Mouse (Mus musculus) adrenal gland, postnatal 36 days (tissue): Measurements from ENCODE around the gene Spata45. TPM values are rescaled to one million over a fixed set of nuclear protein-coding genes. Genes with fewer than 3 reads are reported as not detected.
"Not testable (repeated sequence)": the region's sequence is repeated elsewhere in the genome, so short reads cannot be mapped to it uniquely, and the experiment has no call there.

Experiments
- DNase-seq, 2 experiments: peaks; one replicate each; pipeline ENCODE4 v3.0.0; 2021; ENCODE audit warnings: mixed read lengths in 1 of 2
- long read RNA-seq, 2 experiments: library from polyadenylated mRNA; stranded (forward); transcript quantifications; one replicate each; pipeline ENCODE4 v2.0.0; 2021; ENCODE audit warnings: borderline sequencing depth in 2 of 2
- total RNA-seq, 2 experiments: library from RNA; stranded (reverse); gene quantifications; 2 replicates each; pipeline ENCODE4 v1.2.3; 2021

Gene Spata45
- not detected for total RNA-seq
- long read RNA-seq, experiment 1: 0 reads
- long read RNA-seq, experiment 2: 0 reads

GRCm38 (mm10) chr1:191036554-191037334 is at the start of gene Spata45:
Gene Spata45, plus strand, starts transcription at chr1:191036639.
- DNase-seq: no peak

- DNase-seq: peak in 1 of 2 experiments; percentile 20
Observed at GRCm38 (mm10) chr1:190989437-190990082, 46.9 kb upstream of the Spata45 start.

- DNase-seq: peak; percentile 74 to 76
Observed at GRCm38 (mm10) chr1:190995548-190995947, 40.9 kb upstream of the Spata45 start.

GRCm38 (mm10) chr1:190996346-190996877 is 40.0 kb upstream of the Spata45 start:
- DNase-seq: peak; percentile 17 to 40

GRCm38 (mm10) chr1:190998027-190998426 is 38.4 kb upstream of the Spata45 start:
- DNase-seq: no peak

- DNase-seq: no peak
Observed at GRCm38 (mm10) chr1:191000686-191001085, 35.8 kb upstream of the Spata45 start.

GRCm38 (mm10) chr1:191002201-191002600 is 34.2 kb upstream of the Spata45 start:
- peak; percentile 24 to 33 for DNase-seq

- peak in 1 of 2 experiments; percentile 7 for DNase-seq
Observed at GRCm38 (mm10) chr1:191008707-191009106, 27.7 kb upstream of the Spata45 start.

GRCm38 (mm10) chr1:191014271-191014670 is 22.2 kb upstream of the Spata45 start:
- DNase-seq: no peak

- no peak for DNase-seq
Observed at GRCm38 (mm10) chr1:191019803-191020202, 16.6 kb upstream of the Spata45 start.

- DNase-seq: no peak
Observed at GRCm38 (mm10) chr1:191020217-191020924, 16.1 kb upstream of the Spata45 start.

- DNase-seq: no peak
Observed at GRCm38 (mm10) chr1:191021016-191021415, 15.4 kb upstream of the Spata45 start.

GRCm38 (mm10) chr1:191023140-191023539 is 13.3 kb upstream of the Spata45 start:
- no peak for DNase-seq

GRCm38 (mm10) chr1:191023806-191024205 is 12.6 kb upstream of the Spata45 start:
- DNase-seq: not testable (repeated sequence)

GRCm38 (mm10) chr1:191025016-191026012 is 11.1 kb upstream of the Spata45 start:
- peak; percentile 35 to 50 for DNase-seq

- DNase-seq: peak; percentile 98 to 99
Observed at GRCm38 (mm10) chr1:191026021-191026713, 10.3 kb upstream of the Spata45 start, which contains the start of gene Flvcr1. Gene Flvcr1, minus strand, starts transcription at chr1:191026158.

- DNase-seq: no peak
Observed at GRCm38 (mm10) chr1:191030182-191030581, 6.3 kb upstream of the Spata45 start.

- DNase-seq: peak in 1 of 2 experiments; percentile 11
Observed at GRCm38 (mm10) chr1:191030922-191031425, 5.5 kb upstream of the Spata45 start.

- DNase-seq: no peak
Observed at GRCm38 (mm10) chr1:191035649-191036048, 790 bp upstream of the Spata45 start.

GRCm38 (mm10) chr1:191037999-191038398 is 1.6 kb downstream of the Spata45 start:
- DNase-seq: no peak
